Mouse (Mus musculus) hindbrain, postnatal 0 days (tissue): Measurements from ENCODE around the gene Son. TPM values are rescaled to one million over a fixed set of nuclear protein-coding genes. Genes with fewer than 3 reads are reported as not detected.

Source experiments
- ATAC-seq: fragments of 200-750 bp; cut with Nextera tagmentation; 2 replicates; pipeline ENCODE4 v1.8.0; 2017; ENCODE audit warnings: mild to moderate bottlenecking, moderate TSS enrichment, moderate library complexity
- DNase-seq: peaks from one replicate; pipeline ENCODE4 v3.0.0-alpha.2; 2015; ENCODE audit warnings: low spot score
- H3K27ac ChIP-seq: fragments of 300-500 bp; sonication (generic); 2 replicates; pipeline ENCODE4 v1.5.1; 2014; ENCODE audit warnings: mild to moderate bottlenecking
- H3K27me3 ChIP-seq: fragments of 300-500 bp; sonication (generic); 2 replicates; pipeline ENCODE4 v1.6.1; 2014; ENCODE audit warnings: low read length, mixed read lengths; ENCODE audit not compliant: insufficient read depth
- H3K36me3 ChIP-seq: fragments of 300-500 bp; sonication (generic); 2 replicates; pipeline ENCODE4 v1.6.1; 2014; ENCODE audit warnings: low read length, mixed read lengths; ENCODE audit not compliant: insufficient read depth
- H3K4me1 ChIP-seq: fragments of 300-500 bp; sonication (generic); 2 replicates; pipeline ENCODE4 v1.6.1; 2014; ENCODE audit warnings: antibody characterized with exemption, low read length, mixed read lengths; ENCODE audit not compliant: insufficient read depth
- H3K4me2 ChIP-seq: fragments of 300-500 bp; sonication (generic); 2 replicates; pipeline ENCODE4 v1.6.1; 2014; ENCODE audit warnings: low read depth, mild to moderate bottlenecking, low read length, moderate library complexity, mixed read lengths
- H3K4me3 ChIP-seq: fragments of 300-500 bp; sonication (generic); 2 replicates; pipeline ENCODE4 v1.5.1; 2014; ENCODE audit warnings: low read length
- H3K9ac ChIP-seq: fragments of 300-500 bp; sonication (generic); replicated peaks from 2 replicates; pipeline ENCODE4 v1.6.1; 2014; ENCODE audit warnings: mild to moderate bottlenecking, low read length, moderate library complexity, mixed read lengths
- H3K9me3 ChIP-seq: fragments of 300-500 bp; sonication (generic); 2 replicates; pipeline ENCODE4 v1.6.1; 2016; ENCODE audit warnings: low read length, mixed read lengths
- CTCF ChIP-seq: IDR thresholded peaks from 2 replicates; pipeline ENCODE4 v1.5.1; 2016; ENCODE audit warnings: antibody characterized with exemption, control low read depth, low read depth
- WGBS: fragments of 180-500 bp; shearing (Covaris S2); extraction: QIAGEN DNeasy Blood & Tissue Kit; methylation state at CpG from one replicate; pipeline ENCODE4 v1.1.7; 2014; 5-methylcytosine and 5-hydroxymethylcytosine counted together
- polyA plus RNA-seq: library from polyadenylated mRNA; unstranded; fragments of >200 nt; fragmentation: Nextera tagmentation; extraction: Ambion mirVana; gene quantifications from 2 replicates; pipeline ENCODE4 v1.2.1, GENCODE M21; 2015
- total RNA-seq: library from RNA; depleted of rRNA; stranded (reverse); fragments of >200 nt; gene quantifications from 2 replicates; pipeline ENCODE4 v1.2.3, GENCODE M21; 2014

Gene Son
- total and polyA plus RNA-seq, 2 experiments from 2014 or later = 95.3 to 246 TPM

DNA sequence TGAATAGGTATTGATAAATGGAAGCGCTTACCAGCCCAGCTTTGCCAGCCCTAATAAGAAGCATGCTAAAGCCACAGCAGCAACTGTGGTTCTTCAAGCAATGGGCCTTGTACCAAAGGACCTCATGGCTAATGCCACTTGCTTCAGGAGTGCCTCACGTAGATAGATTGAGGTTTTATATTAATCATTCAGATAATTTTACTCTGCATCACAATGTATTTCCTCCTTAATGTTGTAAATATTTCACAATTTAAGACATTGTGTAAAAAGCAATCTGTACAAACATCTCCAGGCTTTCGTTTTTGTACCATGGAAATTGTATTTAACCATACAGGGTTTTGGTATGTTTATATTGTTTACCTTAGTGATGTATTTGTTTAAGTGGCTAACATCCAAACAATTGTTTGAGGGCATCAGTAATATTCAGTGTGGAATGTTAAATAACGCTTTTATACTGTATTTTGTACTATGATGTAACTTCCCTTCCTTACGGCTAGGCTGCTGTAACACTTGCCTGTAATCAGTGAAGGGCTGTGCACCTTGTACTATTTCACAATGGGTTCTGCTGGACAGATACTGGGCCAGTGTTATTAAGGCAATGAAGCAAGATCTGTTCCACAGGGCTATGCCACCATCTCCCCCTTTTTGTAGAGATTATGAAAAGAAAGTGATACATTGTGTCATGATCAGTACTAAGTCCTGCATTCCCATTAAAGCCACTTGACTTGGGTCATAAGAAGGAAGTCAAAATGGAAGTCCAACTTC is 31.0 kb downstream of the Son start:
- no peaks in the 10 kb centered on the region for H3K4me1 ChIP-seq
- 91% methylated on average over 5 of the region's 5 CpGs for WGBS
- no peak for TF ChIP-seq CTCF
- no peak for DNase-seq
- H3K4me2 ChIP-seq = no peak overlapping the region
- H3K4me3 ChIP-seq = no peak overlapping the region
- ATAC-seq = no peak
- no peak overlapping the region for H3K27ac ChIP-seq
- no peaks in the 10 kb centered on the region for H3K9me3 ChIP-seq
- H3K27me3 ChIP-seq = no peaks in the 10 kb centered on the region
- H3K9ac ChIP-seq = no peak overlapping the region
- H3K36me3 ChIP-seq = peaks cover 45% of the 10 kb centered on the region

DNA sequence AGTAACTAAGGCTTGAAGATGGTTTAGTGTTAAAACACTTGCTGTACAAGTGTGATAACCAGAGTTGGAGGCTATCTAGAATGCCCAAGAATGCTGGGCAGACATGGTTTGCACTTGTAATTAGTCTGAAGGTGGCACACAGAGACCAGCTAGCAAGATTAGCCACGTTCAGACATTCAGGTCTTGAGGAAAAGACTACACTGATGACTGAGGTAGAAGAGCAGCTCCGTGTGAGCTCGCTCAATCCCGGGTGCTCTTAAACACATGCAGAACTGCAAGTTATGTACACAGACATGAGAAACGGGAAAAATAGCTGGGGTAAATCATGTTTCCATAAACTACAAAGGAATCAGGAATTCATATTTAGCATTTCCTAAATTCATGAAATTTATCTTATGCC is 33.4 kb downstream of the Son start:
- peaks cover 54% of the 10 kb centered on the region for H3K36me3 ChIP-seq
- 83% methylated on average over 5 of the region's 5 CpGs for WGBS
- DNase-seq = no peak
- no peaks in the 10 kb centered on the region for H3K27me3 ChIP-seq
- no peak overlapping the region for H3K4me3 ChIP-seq
- H3K9ac ChIP-seq = no peak overlapping the region
- no peak for ATAC-seq
- H3K4me2 ChIP-seq = no peak overlapping the region
- H3K9me3 ChIP-seq = no peaks in the 10 kb centered on the region
- TF ChIP-seq CTCF = no peak
- H3K27ac ChIP-seq = no peak overlapping the region
- H3K4me1 ChIP-seq = no peaks in the 10 kb centered on the region

- Histone ChIP-seq H3K4me2 (no peak overlapping the region), H3K4me1 (no peaks in the 10 kb centered on the region), H3K9me3 (no peaks in the 10 kb centered on the region), H3K27me3 (no peaks in the 10 kb centered on the region), H3K36me3 (peaks cover 35% of the 10 kb centered on the region), H3K9ac (no peak overlapping the region), H3K4me3 (no peak overlapping the region), H3K27ac (no peak overlapping the region)
- TF ChIP-seq CTCF = no peak
- no peak for DNase-seq
- ATAC-seq = no peak
- 90% methylated on average over 5 of the region's 5 CpGs for WGBS
Measured at GRCm38 (mm10) chr16:91685526-91685925, 38.2 kb downstream of the Son start.

GRCm38 (mm10) chr16:91686369-91686768 is 39.1 kb downstream of the Son start:
- H3K4me1 ChIP-seq = no peaks in the 10 kb centered on the region
- H3K36me3 ChIP-seq = peaks cover 39% of the 10 kb centered on the region
- TF ChIP-seq CTCF = no peak
- H3K9me3 ChIP-seq = no peaks in the 10 kb centered on the region
- no peak overlapping the region for H3K4me3 ChIP-seq
- H3K27me3 ChIP-seq = no peaks in the 10 kb centered on the region
- no peak overlapping the region for H3K27ac ChIP-seq
- ATAC-seq (no peak), DNase-seq (no peak)
- H3K9ac ChIP-seq = no peak overlapping the region
- WGBS = 85% methylated on average over 5 of the region's 5 CpGs
- no peak overlapping the region for H3K4me2 ChIP-seq

DNA sequence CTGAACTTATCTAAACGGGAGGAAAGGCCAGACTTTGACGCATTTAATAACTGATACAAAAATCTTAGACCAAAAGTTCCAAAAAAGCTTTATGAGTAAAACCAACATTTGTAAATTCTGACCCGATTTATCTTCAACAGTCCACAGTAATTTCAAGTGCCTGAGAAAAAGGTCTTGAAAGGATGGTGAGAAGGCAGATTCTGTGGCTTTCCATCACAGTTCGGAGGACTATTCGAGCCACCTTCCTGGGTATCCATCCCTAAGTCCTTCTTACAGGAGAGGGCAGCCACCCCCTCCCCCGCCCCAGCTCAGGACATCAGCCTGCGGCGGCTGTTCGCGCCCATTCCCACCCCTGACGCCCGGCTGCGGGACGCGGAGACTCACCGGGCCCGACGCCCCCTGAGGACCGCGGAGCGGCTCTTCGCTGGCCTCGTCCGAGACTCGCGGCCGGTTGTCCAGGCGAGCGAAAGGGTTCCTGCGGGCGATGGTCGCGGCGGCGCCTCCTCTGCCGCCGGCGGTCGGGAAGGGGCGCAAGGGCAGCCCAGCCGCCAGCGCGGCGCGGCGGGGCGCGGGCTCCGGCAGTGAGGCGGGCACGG is 40.8 kb downstream of the Son start:
- Histone ChIP-seq H3K4me3 (peak overlapping the region; percentile 93), H3K36me3 (peaks cover 36% of the 10 kb centered on the region), H3K27me3 (no peaks in the 10 kb centered on the region), H3K4me1 (no peaks in the 10 kb centered on the region), H3K27ac (peak overlapping the region; percentile 88), H3K9me3 (no peaks in the 10 kb centered on the region), H3K9ac (peak overlapping the region; percentile 90), H3K4me2 (peak overlapping the region; percentile 87)
- 2% methylated on average over 48 of the region's 51 CpGs for WGBS
- DNase-seq (peak; percentile 40), ATAC-seq (peak; percentile 55; the same call in 1 of the 2 replicates)
- TF ChIP-seq CTCF = no peak

- no peaks in the 10 kb centered on the region for H3K27me3 ChIP-seq
- DNase-seq (peak; percentile 97), ATAC-seq (peak; percentile 99)
- H3K9ac ChIP-seq = peak within 1 kb of the TSS; percentile 90
- no peak for TF ChIP-seq CTCF
- H3K4me3 ChIP-seq = peak within 1 kb of the TSS; percentile 93
- under 1% methylated on average over 45 of the region's 71 CpGs for WGBS
- H3K4me1 ChIP-seq = no peaks in the 10 kb centered on the region
- H3K36me3 ChIP-seq = peaks cover 31% of the 10 kb centered on the region
- H3K4me2 ChIP-seq = peak within 1 kb of the TSS; percentile 87
- no peaks in the 10 kb centered on the region for H3K9me3 ChIP-seq
- peak within 1 kb of the TSS; percentile 88 for H3K27ac ChIP-seq
Measured at GRCm38 (mm10) chr16:91688619-91689334, 41.5 kb downstream of the Son start, which contains the start of gene Donson. TSS of gene Donson (minus strand) at chr16:91688770.
